13 mouse cellular contexts compared by ENCODE assay signal in genomic region chr9:75780558-75781276, GRCm38 (mm10). TPM values are rescaled to one million over a fixed set of nuclear protein-coding genes. Genes with fewer than 3 reads are reported as not detected.
A peak's percentile ranks its signal among the peaks of the same experiment; 100 is the strongest.
DNase-seq lines count a peak whose midpoint lies in the region; ATAC-seq and TF ChIP-seq lines count a peak whose summit lies in the region.
"Had no signal": no experiment of that assay in that cellular context is flagged by ENCODE, and none has a peak within 500 bp of the region (broad histone marks: within the 10 kb centered on the region; RNA-seq: fewer than 3 reads in every experiment).

No protein-coding gene starts in this region.

- no peak for ATAC-seq in heart, embryonic 14.5 days (ENCODE audit: insufficient number of reproducible peaks, insufficient read depth, low FRiP score, low read depth)
- ATAC-seq in lung, embryonic 16.5 days (ENCODE audit: low read depth) = no peak
- no peak for ATAC-seq in intestine, postnatal 0 days
- ATAC-seq in neural tube, embryonic 15.5 days (ENCODE audit: low FRiP score) = no peak

- no peak for DNase-seq in heart, postnatal 36 days
- DNase-seq in lung, postnatal 10 days = no peak
- no peak for DNase-seq in adrenal gland, adult (ENCODE audit: inconsistent age in 2 of 2, low spot score in 1 of 2)
- DNase-seq: cerebellum, adult 8-10 months; kidney, adult 8-10 months; right cerebral cortex, postnatal 25 days; thymus, postnatal 4 days had no signal

- WGBS in heart, embryonic 14.5 days = 18% methylated on average over 5 of the region's 5 CpGs
- 16% methylated on average over 5 of the region's 5 CpGs for WGBS in lung, embryonic 16.5 days
- 41% methylated on average over 5 of the region's 5 CpGs for WGBS in intestine, postnatal 0 days
- WGBS in neural tube, embryonic 15.5 days = 22% methylated on average over 5 of the region's 5 CpGs

- peak overlapping the region; percentile 66 for H3K4me2 ChIP-seq in heart, embryonic 14.5 days (ENCODE audit: low read length)
- peak overlapping the region; percentile 30 for H3K4me2 ChIP-seq in lung, embryonic 16.5 days (ENCODE audit: low read depth, low read length)
- H3K4me2 ChIP-seq in intestine, postnatal 0 days (replicated peaks; ENCODE audit: low read depth) = peak overlapping the region; percentile 37
- H3K4me2 ChIP-seq in neural tube, embryonic 15.5 days = peak overlapping the region; percentile 20; the same call in 1 of the 2 replicates

- H3K9ac ChIP-seq in heart, embryonic 14.5 days (ENCODE audit: low read length) = peak overlapping the region; percentile 39
- H3K9ac ChIP-seq in lung, embryonic 16.5 days (ENCODE audit: low read length) = no peak overlapping the region
- no peak overlapping the region for H3K9ac ChIP-seq in intestine, postnatal 0 days (ENCODE audit: low read depth, low read length)
- no peak overlapping the region for H3K9ac ChIP-seq in neural tube, embryonic 15.5 days (replicated peaks)

- no peaks in the 10 kb centered on the region for H3K27me3 ChIP-seq in heart, embryonic 14.5 days (ENCODE audit: control insufficient read depth, insufficient read depth, low read length)
- H3K27me3 ChIP-seq in lung, embryonic 16.5 days (ENCODE audit: control insufficient read depth, insufficient read depth, low read depth, low read length) = no peaks in the 10 kb centered on the region
- no peaks in the 10 kb centered on the region for H3K27me3 ChIP-seq in intestine, postnatal 0 days (replicated peaks; ENCODE audit: control insufficient read depth, insufficient read depth, low read length)
- H3K27me3 ChIP-seq in neural tube, embryonic 15.5 days (replicated peaks) = no peaks in the 10 kb centered on the region

- H3K36me3 ChIP-seq in heart, embryonic 14.5 days (ENCODE audit: control insufficient read depth, insufficient read depth, low read length) = no peaks in the 10 kb centered on the region
- no peaks in the 10 kb centered on the region for H3K36me3 ChIP-seq in lung, embryonic 16.5 days (ENCODE audit: control insufficient read depth, insufficient read depth, low read length)
- H3K36me3 ChIP-seq in intestine, postnatal 0 days (ENCODE audit: control insufficient read depth, insufficient read depth) = no peaks in the 10 kb centered on the region
- no peaks in the 10 kb centered on the region for H3K36me3 ChIP-seq in neural tube, embryonic 15.5 days
- H3K36me3 ChIP-seq: forebrain, embryonic 10.5 days had no signal

- H3K9me3 ChIP-seq in heart, embryonic 14.5 days (ENCODE audit: control insufficient read depth, low read length) = no peaks in the 10 kb centered on the region
- H3K9me3 ChIP-seq in lung, embryonic 16.5 days (ENCODE audit: control insufficient read depth, low read length) = no peaks in the 10 kb centered on the region
- no peaks in the 10 kb centered on the region for H3K9me3 ChIP-seq in intestine, postnatal 0 days (ENCODE audit: control insufficient read depth)
- no peaks in the 10 kb centered on the region for H3K9me3 ChIP-seq in neural tube, embryonic 15.5 days (replicated peaks)
- H3K9me3 ChIP-seq: forebrain, embryonic 10.5 days had no signal

- H3K4me3 ChIP-seq in heart, embryonic 14.5 days (ENCODE audit: control insufficient read depth in 1 of 2, insufficient read depth in 1 of 2, low read depth in 1 of 2, low read length in 2 of 2) = peak overlapping the region; percentile 7 to 16; a peak in 3 of 4 replicates
- peak overlapping the region; percentile 15 for H3K4me3 ChIP-seq in lung, embryonic 16.5 days (ENCODE audit: low read length)
- peak overlapping the region; percentile 1; the same call in 1 of the 2 replicates for H3K4me3 ChIP-seq in intestine, postnatal 0 days (ENCODE audit: low read depth, low read length)
- H3K4me3 ChIP-seq in neural tube, embryonic 15.5 days (replicated peaks) = no peak overlapping the region

- H3K4me1 ChIP-seq in heart, embryonic 14.5 days (ENCODE audit: control insufficient read depth in 2 of 2, insufficient read depth in 2 of 2, low read length in 2 of 2) = peaks cover 2 to 8% of the 10 kb centered on the region in 2 experiments; a peak in 3 of 4 replicates
- no peaks in the 10 kb centered on the region for H3K4me1 ChIP-seq in lung, embryonic 16.5 days (replicated peaks; ENCODE audit: control insufficient read depth, insufficient read depth, low read length)
- H3K4me1 ChIP-seq in intestine, postnatal 0 days (replicated peaks; ENCODE audit: control insufficient read depth, insufficient read depth, low read length) = no peaks in the 10 kb centered on the region
- H3K4me1 ChIP-seq in neural tube, embryonic 15.5 days = peaks cover 6% of the 10 kb centered on the region; the same call in 1 of the 2 replicates

- TF ChIP-seq CTCF in intestine, postnatal 0 days (IDR thresholded peaks at IDR 0.05; ENCODE audit: low read depth) = no peak

- H3K27ac ChIP-seq in heart, embryonic 14.5 days (replicated peaks in 1 of 2; ENCODE audit: control insufficient read depth in 1 of 2, insufficient read depth in 1 of 2, low read depth in 2 of 2, low read length in 2 of 2) = peak overlapping the region; percentile 2 to 27; a peak in 1 of 4 replicates
- no peak overlapping the region for H3K27ac ChIP-seq in lung, embryonic 16.5 days (ENCODE audit: low read length)
- no peak overlapping the region for H3K27ac ChIP-seq in intestine, postnatal 0 days (ENCODE audit: low read depth, low read length)
- no peak overlapping the region for H3K27ac ChIP-seq in neural tube, embryonic 15.5 days (replicated peaks)
- H3K27ac ChIP-seq: forebrain, embryonic 10.5 days; macrophage had no signal

- intact Hi-C loops in heart, postnatal 36 days (cut with DNase I) = no loop called here

RNA-seq across cellular contexts. Expression of gene Bmp5, which starts 5.6 kb away (rescaled TPM):
- polyA plus RNA-seq in heart, embryonic 14.5 days (2014; fragmentation: Nextera tagmentation; extraction: Ambion mirVana) = 8.0 and 8.4 TPM in 2 replicates
- total RNA-seq in heart, postnatal 36 days (2021) = under 1 TPM; 0.67 to 0.79 TPM
- polyA plus RNA-seq in lung, embryonic 16.5 days (2015; fragmentation: Nextera tagmentation; extraction: Ambion mirVana) = 32.3 and 35.3 TPM in 2 replicates
- polyA plus RNA-seq in intestine, postnatal 0 days (2015; fragmentation: Nextera tagmentation; extraction: Ambion mirVana) = 5.2 and 6.5 TPM in 2 replicates
- 2.7 and 3.3 TPM in 2 replicates for polyA plus RNA-seq in neural tube, embryonic 15.5 days (2015; fragmentation: Nextera tagmentation; extraction: Ambion mirVana)
- polyA plus RNA-seq: macrophage had no signal

Comparison
In these comparisons a context has a peak if more than half of its experiments do, and no peak if none do; other contexts are left out.
1. H3K27ac ChIP-seq: peak in heart, embryonic 14.5 days (2 of 2); none in lung, embryonic 16.5 days (single experiment), intestine, postnatal 0 days (single experiment) and neural tube, embryonic 15.5 days (single experiment).
2. Peak in every context shown above with its lines, with median percentiles within 50 percentile points of each other: H3K4me2 ChIP-seq.